Mouse (Mus musculus) liver, adult (tissue): ENCODE results near the gene Cd48.

Source experiments
- GATA4 ChIP-seq: IDR thresholded peaks from 2 replicates; pipeline ENCODE4 v1.6.1; 2014; ENCODE audit warnings: mild to moderate bottlenecking, low read length; ENCODE audit not compliant: insufficient replicate concordance

Gene Cd48

DNA sequence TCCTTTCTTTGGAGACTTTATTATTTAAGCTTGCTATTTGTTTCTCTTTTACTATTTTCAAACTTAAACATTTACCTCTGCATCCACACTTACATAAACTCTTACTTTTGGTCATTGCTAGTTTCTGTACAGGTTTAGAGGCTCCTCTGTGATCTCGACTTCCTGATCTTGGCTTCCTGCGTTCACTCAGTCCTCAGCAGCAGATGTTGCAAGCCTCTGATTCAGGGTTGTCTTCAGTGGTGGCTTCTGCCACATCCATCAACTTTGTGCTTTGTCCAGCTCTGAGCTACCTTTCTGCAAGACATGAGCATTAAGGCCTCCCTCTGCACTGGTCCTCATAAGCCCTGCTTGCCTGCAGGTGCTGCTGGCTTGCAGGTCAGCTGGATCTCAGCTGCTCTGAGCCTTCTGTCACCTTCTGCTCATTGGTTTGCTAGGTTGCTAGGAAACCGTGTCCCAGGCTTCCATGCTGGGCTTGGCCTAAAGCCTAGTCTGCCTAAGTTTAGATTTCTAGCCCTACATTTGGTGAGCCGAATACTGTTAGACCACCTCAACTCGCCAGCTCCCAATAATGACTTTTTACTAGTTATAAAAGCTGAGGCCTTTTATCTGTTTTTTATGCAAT is 8.8 kb upstream of the Cd48 start:
- TF ChIP-seq GATA4, result no peak

DNA sequence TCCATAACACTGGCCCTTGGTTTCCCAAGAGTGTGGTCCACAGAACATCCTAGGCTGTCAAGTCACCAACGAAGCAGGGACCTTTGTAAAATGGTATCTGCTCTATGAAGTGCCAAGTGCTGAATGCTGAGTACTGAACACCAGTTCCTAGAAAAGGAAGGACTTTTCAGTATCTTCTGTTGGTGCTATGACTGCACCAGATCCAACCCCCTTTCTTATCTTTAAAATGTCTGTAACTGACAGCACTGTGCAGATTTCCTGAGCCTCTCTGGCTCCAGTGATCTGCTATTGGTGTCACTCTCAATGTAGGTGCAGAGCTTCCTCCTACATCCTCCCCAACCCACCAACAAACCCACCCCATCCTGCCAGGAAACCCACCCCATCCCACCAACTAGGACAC is 7.3 kb upstream of the Cd48 start:
- TF ChIP-seq GATA4, result no peak

DNA sequence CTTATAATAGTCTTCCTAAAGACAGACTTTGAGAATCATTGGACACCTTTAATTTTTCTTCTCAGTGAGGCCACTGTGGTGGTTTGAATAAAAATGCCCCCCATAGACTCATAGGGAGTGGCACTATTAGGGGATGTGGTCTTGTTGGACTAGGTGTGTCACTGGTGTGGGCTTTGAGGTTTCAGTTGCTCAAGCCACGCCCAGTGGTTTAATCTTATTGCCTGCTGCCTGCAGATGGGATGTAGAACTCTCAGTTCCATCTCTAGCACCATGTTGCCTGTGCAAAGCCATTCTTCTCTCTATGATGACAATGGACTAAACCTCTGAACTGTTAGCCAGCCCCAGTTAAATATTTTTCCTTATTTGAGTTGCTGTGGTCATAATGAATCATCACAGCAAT is 4.1 kb upstream of the Cd48 start:
- TF ChIP-seq GATA4, result no peak

DNA sequence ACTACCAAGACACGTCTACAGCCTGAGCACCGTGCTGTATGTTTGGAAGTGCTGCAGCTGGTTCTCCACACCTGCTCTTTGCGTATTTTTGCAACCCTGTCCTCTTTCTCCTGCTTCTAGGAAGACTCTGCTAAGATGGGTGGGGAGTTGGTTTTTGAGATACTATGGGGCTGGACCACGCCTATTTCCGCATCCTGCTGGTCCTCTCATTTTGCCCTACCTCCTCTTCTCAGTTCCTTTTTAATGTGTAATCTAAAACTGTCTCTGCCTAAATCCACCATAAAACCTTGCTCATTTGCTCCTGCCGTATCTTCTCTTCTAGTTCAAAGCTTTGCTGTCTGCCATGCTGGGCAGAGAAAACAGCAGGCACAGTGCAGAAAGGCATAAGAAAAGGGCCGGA is 800 bp upstream of the Cd48 start:
- no peak for TF ChIP-seq GATA4

DNA sequence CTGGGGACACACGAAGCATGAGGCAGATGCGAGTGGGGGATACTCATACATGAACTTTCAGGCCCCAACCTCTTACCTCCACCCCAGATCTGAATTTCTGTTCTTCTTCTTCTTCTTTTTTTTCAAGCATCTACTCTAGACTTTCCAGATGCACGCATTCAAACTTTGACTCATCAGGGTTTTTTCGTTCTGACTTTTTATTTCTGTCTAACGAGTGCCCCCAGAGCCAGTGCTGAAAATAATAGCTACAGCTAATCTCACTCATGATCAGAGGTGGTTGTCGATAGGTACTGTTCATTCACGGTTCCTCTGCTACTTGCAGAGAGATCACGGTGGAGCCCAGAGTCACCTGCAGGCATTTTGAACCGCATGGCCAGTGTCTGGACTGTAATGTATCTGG is 3.1 kb downstream of the Cd48 start:
- TF ChIP-seq GATA4, result no peak

DNA sequence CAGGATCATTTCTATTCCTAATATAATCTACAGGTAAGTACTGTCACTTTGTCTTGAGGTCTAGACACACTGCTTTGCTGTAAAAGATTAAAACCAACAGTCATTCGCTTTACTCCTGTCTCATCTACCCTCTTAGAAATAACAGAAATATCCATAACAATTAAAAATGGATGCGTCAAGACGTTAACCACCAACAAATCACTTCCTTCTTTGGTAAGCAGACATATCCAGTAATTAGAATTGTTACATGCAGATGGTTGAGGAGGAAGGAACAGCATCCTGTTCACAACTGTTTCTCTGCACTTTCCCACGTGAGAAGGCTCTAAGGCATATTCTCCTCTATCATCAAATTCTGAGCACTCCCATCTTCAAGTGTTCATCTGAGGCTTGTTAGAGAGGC is 5.5 kb downstream of the Cd48 start:
- no peak for TF ChIP-seq GATA4

DNA sequence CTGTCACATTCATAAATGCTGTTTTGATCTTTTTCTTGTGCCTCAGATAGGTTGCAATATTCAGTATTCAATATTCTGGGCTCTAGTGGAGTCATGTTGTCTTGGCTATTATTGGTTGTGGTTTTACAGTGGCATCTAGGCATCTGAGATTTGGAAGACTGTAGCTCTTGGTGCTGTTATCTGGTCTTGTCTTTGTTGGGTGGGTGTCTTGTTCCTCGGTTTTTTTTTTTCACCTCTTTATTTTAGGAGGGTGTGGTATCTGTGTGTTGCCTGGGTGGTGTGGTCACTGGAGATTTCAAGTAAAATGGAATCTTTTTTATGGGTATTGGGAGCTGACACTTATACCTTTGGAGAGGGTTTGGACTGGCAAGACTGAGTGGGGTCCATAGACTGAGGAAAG is 12.1 kb downstream of the Cd48 start:
- no peak for TF ChIP-seq GATA4

DNA sequence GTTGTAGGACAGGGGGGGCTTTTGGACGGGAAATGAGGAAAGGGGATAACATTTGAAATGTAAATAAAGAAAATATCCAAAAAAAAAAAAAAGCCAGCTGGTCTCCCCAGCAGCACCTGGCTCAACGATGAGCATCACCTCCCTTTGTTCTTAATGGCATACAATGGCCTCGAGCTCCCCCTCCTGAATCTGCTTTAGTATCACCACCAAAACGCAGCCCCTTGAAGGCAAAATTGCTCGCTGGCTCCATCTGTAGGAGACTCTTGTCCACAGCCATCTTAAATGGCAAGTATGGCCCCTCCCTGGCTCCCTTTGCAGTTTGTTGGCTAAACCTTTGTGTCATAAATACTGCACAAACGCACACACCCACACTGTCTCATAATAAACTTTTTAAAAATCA is 17.2 kb downstream of the Cd48 start:
- no peak for TF ChIP-seq GATA4

DNA sequence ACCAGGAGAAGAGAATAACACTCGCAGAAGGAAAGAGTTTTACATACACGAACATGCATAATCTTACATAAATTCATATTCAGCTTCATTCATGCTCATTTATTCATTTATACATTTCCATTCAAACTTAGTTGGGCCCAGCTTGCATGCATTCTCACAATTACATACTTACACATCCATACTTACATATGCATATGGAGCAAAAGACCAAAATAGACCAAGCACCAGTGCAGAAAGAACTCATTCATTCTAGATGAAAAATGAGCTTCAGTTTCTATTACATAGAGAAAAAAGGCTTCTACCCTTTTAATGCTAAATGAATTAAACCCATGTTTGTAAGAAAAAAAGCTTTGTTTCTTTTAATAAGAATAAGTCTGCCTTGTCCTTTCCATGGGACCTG is 33.6 kb downstream of the Cd48 start:
- TF ChIP-seq GATA4, result no peak

DNA sequence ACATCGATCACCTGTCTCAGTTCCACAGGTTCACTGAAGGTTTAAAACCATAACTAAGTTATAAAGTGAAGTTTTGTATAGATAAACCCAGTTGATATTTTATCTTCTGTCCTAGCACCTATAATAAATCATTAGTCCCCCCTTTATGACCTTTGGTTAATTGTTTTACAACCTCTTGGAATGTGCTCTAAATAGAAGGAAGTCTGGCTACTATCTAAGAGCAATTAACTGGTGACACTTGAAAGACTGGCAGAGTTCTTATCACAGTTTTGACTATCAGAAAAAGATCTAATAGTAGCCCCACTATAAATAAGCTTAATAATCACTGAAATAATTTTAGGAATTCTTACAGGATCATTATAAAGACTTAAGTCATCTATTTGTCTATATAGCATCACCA is 34.4 kb downstream of the Cd48 start:
- no peak for TF ChIP-seq GATA4

DNA sequence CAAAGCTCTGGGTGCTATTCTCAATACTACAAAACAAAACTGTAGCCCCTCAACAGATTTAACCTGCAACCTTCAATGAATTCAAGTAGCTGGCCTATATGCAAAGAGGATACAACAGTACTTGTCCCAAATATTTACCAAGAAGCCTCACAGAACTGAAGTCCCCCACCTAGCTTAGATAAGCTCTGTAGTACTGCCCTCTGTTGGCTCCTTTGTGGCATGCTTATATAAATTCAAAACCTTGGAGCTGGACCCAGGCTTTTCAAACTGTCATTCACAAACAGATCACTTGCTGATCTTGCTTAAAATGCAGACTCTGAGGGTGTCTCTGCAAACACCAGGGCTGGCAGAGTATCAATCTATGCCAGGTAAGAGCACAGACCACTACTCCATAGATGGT is 49.4 kb downstream of the Cd48 start:
- no peak for TF ChIP-seq GATA4

DNA sequence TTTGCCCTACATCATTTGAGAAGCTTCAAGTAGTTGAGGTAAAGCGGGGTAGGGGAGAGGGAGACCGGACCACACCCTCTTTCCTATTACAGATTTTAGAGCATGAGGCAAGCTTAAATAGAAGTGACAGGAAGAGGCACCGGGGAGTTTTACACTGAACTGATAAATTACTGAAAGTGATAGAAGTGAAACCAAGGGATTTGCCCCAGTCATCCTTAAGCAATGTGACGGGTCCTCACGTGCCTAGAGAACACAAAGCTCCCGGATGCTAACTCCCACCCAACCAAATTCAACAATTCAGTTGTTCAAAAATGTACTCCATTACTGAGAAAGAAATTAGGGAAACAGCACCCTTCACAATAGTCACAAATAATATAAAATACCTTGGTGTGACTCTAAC is 53.1 kb downstream of the Cd48 start:
- no peak for TF ChIP-seq GATA4

DNA sequence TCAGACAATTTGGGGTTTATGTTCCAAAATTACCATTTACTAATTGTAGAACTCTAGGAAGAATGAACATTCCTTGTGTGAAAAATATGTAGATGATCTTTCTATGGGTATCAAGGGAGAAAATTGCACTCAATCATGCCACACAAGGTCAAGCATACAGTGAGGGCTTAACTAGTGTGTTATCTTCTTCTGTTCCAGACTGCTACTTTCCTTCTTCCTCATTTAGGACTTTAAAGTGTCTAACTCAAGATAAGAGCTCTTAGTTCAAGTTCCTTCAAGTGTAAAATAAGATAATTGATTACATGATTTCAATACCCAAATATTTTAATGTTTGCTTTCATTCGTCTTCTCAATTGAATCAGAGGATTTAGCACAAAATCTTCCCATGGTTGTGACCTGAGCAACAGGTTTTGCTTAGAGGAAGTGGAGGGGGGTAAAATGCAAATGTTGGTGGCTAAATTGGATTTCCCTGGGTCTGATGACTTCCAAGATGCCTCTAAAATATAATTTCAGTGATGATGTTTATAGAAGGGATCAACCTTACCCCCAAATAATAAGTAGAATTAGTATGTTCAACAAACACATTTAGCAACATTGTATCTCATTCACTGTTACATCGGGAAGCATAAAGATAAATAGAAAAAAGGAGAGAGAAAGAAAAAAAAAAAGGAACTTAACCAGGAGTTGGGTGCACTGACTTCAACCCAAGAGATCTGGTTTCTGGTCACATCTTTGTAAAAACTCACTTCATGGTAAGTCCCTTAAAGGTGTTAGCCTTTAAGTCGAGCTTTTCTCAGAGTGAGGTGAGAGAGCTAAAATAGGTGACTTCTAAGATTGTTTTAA is 66.5 kb downstream of the Cd48 start:
- no peak for TF ChIP-seq GATA4
